ENCODE assay signal across 18 mouse cellular contexts in genomic region chr14:43923459-43923858, GRCm38 (mm10). TPM values are rescaled to one million over a fixed set of nuclear protein-coding genes. Genes with fewer than 3 reads are reported as not detected.
"Had no signal": no experiment of that assay in that cellular context is flagged by ENCODE, and none has a peak within 500 bp of the region (broad histone marks: within the 10 kb centered on the region; RNA-seq: fewer than 3 reads in every experiment).

Gene Ear10, minus strand, starts transcription at chr14:43923559.

RNA-seq across cellular contexts. Expression of gene Ear10, which starts in this region (rescaled TPM):
- polyA plus RNA-seq: cerebellum, adult 2 months; cortical plate, adult 2 months; embryonic facial prominence, embryonic 10.5 days; embryonic facial prominence, embryonic 11.5 days; embryonic facial prominence, embryonic 12.5 days; embryonic facial prominence, embryonic 13.5 days; embryonic facial prominence, embryonic 14.5 days; embryonic facial prominence, embryonic 15.5 days; erythroblast, embryonic 14.5 days; forebrain, embryonic 11.5 days; forebrain, embryonic 12.5 days; forebrain, embryonic 13.5 days; forebrain, embryonic 14.5 days; forebrain, embryonic 15.5 days; forebrain, embryonic 16.5 days; forebrain, postnatal 0 days; frontal cortex, adult 2 months; heart, adult 2 months had no signal
